Mouse (Mus musculus) testis, postnatal 10 days (tissue): ENCODE data around the gene Xpr1.

Source experiments
- DNase-seq: peaks from one replicate; pipeline ENCODE4 v3.0.0; 2021; ENCODE audit warnings: low spot score

Gene Xpr1

GRCm38 (mm10) chr1:155407697-155408576, 9.3 kb downstream of the Xpr1 start:
- DNase-seq, result no peak

- DNase-seq, result no peak
These were observed 17.2 kb downstream of the Xpr1 start for GRCm38 (mm10) chr1:155400056-155400455.

DNA sequence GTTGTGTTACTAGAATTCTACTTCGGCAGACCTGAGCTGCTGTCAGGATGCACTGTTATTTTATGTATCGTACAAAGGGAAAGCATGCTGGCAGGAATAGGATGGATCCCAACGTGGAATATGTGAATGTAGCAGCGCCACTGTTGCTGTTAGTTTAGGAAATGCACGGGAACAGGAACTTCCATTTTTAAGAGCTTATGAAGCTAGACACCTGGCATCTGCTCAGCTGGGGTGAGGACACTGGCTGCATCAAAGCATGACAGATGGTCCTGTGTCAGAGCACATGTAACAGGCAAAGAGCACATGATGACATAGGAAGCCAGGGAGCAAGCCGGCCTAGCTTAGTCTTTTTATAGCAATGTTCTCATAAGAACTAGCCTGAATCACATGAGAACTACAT, 22.4 kb downstream of the Xpr1 start:
- DNase-seq, result no peak

GRCm38 (mm10) chr1:155394021-155394420, 23.2 kb downstream of the Xpr1 start:
- no peak for DNase-seq

- no peak for DNase-seq
These were observed 24.4 kb downstream of the Xpr1 start for GRCm38 (mm10) chr1:155392825-155393224.

- DNase-seq, result no peak
These were observed 25.7 kb downstream of the Xpr1 start for GRCm38 (mm10) chr1:155391537-155391936.

DNA sequence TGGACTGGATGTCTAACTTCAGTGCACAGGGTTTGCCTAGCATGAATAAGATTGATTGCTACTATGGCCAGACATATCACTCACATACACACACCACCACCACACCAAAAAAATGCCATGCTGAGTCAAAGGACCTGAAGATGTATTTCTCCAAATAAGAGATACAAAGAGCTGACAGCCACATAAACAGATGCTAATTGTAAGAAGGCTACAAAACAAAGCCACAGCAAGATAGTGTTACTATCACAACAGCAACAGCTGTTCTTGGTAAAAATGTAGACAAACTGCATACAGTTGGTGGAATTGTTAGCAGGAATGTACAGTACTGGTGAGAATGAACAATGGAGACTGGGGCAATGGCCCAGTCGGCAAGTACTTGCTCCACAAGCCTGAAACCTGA, 28.8 kb downstream of the Xpr1 start:
- no peak for DNase-seq

DNA sequence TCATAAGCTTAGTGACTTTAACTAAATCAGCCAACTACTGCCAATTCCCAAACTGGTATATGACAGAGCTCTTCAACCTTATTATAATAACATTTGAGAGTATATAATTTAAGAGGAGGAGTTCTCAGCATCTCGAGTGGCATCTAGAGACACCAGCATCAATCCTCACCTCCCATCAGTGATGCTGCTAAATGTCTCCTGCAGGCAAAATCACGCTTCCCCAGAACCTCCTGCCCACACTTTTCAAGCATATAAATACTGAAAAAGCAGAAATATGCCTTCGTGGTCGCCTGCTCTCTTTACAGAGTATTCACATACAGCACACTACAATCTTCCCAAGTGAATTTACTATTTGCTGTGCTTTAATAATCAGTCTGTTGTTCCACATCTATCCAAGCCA, 30.7 kb downstream of the Xpr1 start:
- DNase-seq, result no peak

DNA sequence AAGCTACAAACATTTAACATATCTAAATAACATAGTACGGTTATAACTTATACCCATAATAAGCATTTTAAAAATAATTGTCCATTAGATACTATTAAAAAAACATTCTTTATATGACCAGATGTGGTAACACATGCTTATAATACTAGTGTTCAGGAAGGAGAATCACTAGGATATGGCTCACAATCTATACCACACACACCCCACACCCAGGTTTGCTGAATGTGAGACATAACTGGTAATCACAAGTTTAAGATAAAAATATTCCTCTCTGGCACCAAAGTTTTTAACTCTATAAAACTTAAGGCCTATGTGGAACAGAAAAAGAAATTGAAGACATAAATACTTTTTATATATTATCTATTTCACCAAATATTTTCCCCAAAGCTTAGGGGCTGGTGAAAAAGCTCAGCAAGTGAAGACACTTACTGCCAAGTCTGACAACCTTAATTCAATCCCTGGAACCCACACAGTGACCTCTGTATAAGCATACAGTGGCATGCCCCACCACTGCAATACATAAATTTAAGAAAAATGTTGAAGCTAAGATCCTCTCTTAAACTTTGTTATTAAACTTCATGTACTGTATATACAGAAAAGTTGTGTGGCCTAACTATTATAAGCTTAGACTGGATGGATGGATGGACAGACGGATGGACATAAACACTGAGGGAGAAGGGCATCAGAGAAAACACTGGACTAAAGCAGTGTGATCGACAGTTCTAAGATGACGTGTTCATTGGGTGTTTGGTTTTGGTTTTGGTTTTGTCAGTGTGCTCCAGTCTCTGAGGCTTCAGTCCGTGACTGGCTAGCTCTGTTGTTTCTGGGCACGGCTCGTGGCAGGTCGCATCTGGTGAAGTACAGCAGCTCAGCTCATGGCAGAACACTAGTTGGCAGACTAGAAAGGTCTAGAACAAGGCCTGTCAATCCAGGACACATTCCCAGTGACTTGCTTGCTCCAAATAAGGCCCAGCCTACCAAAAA, 33.6 kb downstream of the Xpr1 start:
- DNase-seq, result no peak

GRCm38 (mm10) chr1:155381931-155382330, 35.3 kb downstream of the Xpr1 start:
- DNase-seq, result no peak

GRCm38 (mm10) chr1:155379289-155379688, 37.9 kb downstream of the Xpr1 start:
- no peak for DNase-seq

DNA sequence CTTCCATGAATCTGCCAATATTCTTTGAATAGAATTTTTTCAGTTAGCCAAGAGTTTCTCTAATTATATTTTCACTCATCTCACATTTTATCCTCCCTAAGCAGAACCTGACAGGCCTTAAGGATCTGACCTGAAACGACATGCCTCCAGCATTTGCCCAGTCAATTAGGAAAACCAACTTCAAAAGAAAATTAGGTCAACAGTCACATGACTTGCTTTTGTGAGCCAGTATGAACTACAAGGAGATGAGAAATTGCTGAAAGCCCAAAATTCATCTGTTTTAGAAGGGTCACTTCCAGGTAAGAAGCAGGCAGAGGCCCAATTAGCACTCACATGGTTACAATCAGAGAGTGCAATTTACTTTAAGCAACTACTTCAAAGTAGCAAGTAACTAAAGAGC, 44.4 kb downstream of the Xpr1 start:
- no peak for DNase-seq

DNA sequence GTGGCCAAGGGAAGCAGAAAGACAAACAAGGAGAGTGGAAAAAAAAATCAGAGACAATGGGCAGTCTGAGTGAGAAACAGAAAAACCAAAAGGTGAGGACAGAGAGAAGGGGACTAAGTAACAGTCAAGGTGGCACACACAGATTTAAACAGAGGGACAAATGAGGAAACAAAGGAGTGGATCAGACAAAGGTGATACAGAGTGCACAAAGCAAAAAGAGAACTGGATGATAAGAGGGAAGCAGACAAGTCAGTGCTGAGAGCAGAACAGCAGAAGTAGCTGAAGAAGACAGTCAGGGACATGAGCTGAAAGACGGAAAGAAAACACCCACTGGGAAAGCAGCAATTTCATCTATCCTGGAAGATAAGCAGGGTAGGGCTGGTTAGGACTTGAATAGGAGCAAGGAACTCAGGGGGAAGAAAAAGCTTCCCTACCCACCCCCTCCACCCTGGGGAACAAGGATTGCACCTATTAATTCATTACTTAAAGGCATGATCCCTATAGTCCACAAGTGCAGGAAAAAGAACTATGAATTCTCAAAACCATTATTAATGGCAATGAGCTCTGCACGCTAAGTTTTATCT, 47.0 kb downstream of the Xpr1 start:
- DNase-seq, result no peak

- DNase-seq, result no peak
These were observed 50.8 kb downstream of the Xpr1 start for GRCm38 (mm10) chr1:155366366-155366765.

DNA sequence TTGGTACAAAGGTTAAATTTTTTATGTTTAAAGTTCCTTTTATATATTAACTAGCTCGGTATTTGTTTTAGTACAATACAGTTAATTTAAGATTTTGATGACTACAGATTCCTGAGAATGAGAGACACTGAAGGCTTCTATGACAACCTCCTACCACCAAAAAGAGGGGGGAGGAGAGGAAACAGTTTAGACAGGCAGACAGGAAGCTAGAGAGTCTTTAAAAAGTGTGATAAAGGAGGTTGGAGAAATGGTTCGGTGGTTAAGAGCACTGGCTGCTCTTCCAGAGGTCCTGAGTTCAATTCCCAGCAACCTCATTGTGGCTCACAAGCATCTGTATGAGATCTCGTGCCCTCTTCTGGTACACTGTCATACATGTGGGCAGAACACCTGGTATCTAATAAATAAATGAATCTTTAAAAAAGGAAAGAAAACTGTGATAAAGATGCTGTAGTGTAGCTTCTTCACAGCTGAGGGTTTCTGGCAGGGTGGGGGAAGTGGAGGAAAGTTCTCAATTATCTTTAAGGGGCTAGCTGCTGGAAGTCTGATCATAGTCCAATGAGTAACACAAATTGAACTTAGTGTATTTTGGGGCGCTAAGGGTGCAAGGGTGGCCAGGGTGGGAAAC, 55.6 kb downstream of the Xpr1 start:
- no peak for DNase-seq

DNA sequence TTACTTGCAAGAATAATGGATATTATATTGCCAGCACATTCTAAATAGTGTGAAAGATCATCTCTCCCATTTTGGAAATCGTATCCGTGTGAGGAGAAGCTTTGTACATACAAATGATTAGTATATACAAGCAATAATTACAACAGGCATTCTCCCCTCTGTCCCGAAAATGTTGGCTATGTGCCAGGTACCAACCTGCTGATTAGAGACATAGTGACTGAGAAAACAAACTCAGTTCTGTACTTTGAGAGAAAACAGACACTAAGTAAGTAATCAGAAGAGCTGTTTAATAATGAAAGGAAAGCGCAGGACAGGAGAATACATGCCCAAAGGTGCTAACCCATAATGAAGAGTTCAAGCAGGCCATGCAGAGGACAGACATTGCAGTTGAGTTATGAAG, 64.1 kb downstream of the Xpr1 start:
- DNase-seq, result peak; percentile 43

- DNase-seq, result no peak
These were observed 65.7 kb downstream of the Xpr1 start for GRCm38 (mm10) chr1:155351527-155351926.

DNA sequence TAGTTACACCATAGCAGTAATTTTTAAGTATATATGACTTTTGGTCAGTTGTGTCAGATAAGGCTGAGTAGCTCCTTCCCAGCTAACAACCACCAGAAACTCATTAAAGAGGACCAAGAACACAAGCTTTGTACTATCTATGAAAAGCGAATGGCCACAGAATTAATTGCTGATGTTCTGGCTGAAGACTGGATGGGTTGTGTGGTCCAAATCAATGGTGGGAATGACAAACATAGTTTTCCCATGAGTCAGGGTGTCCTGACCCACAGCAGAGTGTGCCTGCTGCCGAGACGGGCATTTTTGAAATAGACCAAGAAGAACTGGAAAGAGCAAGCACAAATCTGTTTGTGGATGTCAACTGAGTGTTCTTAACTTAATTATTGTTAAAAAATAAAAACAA, 68.7 kb downstream of the Xpr1 start:
- no peak for DNase-seq

GRCm38 (mm10) chr1:155347339-155347738, 69.9 kb downstream of the Xpr1 start:
- DNase-seq, result no peak

- no peak for DNase-seq
These were observed 73.2 kb downstream of the Xpr1 start for GRCm38 (mm10) chr1:155344019-155344418.

GRCm38 (mm10) chr1:155339622-155340021, 77.6 kb downstream of the Xpr1 start:
- DNase-seq, result no peak

- no peak for DNase-seq
These were observed 79.9 kb downstream of the Xpr1 start for GRCm38 (mm10) chr1:155337315-155337714.
